Mouse (Mus musculus): ENCODE results near the gene Pigx.

- TF ChIP-seq CTCF (IDR thresholded peaks at IDR 0.05) (no peak), POLR2A (IDR thresholded peaks at IDR 0.05; ENCODE audit: insufficient read depth, low read depth, low read length) (no peak), EP300 (IDR thresholded peaks at IDR 0.05; ENCODE audit: insufficient read depth, low read depth, low read length) (no peak)
Observed at GRCm38 (mm10) chr16:32058817-32059216, 40.7 kb downstream of the Pigx start.
